Mouse (Mus musculus): ENCODE measurements at regions not wholly inside any gene's neighbourhood (a gene's known extent, or its start where the extent isn't known, plus 50 kb on each side); places are given as distances from the start of the nearest gene placed in this dataset.

DNA sequence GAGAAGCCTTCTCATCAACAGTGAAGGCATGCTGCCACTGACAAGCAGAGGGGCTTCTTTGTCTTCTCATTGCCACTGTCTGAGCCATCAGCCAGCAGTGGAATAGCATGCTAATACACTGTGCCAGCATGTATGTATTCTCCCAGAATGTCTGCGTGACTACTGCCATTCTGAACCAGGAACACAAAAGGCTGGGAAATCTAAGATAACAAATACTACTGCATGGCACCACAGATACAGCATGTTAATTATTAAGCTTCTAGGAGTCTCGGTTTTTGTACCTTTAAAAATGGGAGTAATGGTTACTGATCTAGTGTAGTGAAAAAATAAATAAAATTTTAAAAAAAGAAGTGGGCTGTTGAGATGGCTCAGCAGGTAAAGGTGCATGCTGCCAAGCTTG lies 425.9 kb upstream of the Kif2a start:
- Histone ChIP-seq H3K27me3 (ENCODE audit: insufficient read depth, low read length) (no peaks in the 10 kb centered on the region), H3K4me1 (ENCODE audit: insufficient read depth, low read length) (no peaks in the 10 kb centered on the region), H3K4me3 (ENCODE audit: low read depth, low read length) (no peak overlapping the region), H3K27ac (ENCODE audit: low read depth, low read length) (no peak overlapping the region), H3K9ac (replicated peaks; ENCODE audit: low read length, poor library complexity, severe bottlenecking) (no peak overlapping the region), H3K36me3 (ENCODE audit: insufficient read depth, low read length) (no peaks in the 10 kb centered on the region), H3K4me2 (ENCODE audit: low read depth, low read length, poor library complexity, severe bottlenecking) (no peak overlapping the region), H3K9me3 (ENCODE audit: low read length) (no peaks in the 10 kb centered on the region)
- 76% methylated on average over 2 of the region's 2 CpGs for WGBS
- DNase-seq (ENCODE audit: low spot score) (no peak), ATAC-seq (ENCODE audit: low FRiP score) (no peak)
- no peak for TF ChIP-seq CTCF (IDR thresholded peaks at IDR 0.05)

GRCm38 (mm10) chr13:107419363-107420155 lies 397.6 kb upstream of the Kif2a start:
- WGBS = 83% methylated on average over 3 of the region's 3 CpGs
- DNase-seq (ENCODE audit: low spot score) (no peak), ATAC-seq (ENCODE audit: low FRiP score) (no peak)
- Histone ChIP-seq H3K9ac (replicated peaks; ENCODE audit: low read length, poor library complexity, severe bottlenecking) (no peak overlapping the region), H3K4me1 (ENCODE audit: insufficient read depth, low read length) (no peaks in the 10 kb centered on the region), H3K4me3 (ENCODE audit: low read depth, low read length) (no peak overlapping the region), H3K36me3 (ENCODE audit: insufficient read depth, low read length) (no peaks in the 10 kb centered on the region), H3K27me3 (ENCODE audit: insufficient read depth, low read length) (no peaks in the 10 kb centered on the region), H3K4me2 (ENCODE audit: low read depth, low read length, poor library complexity, severe bottlenecking) (no peak overlapping the region), H3K27ac (ENCODE audit: low read depth, low read length) (no peak overlapping the region), H3K9me3 (ENCODE audit: low read length) (no peaks in the 10 kb centered on the region)
- TF ChIP-seq CTCF (IDR thresholded peaks at IDR 0.05) = peak; percentile 32; the same call in 1 of the 2 replicates

- Histone ChIP-seq H3K4me2 (ENCODE audit: low read depth, low read length, poor library complexity, severe bottlenecking) (no peak overlapping the region), H3K4me1 (ENCODE audit: insufficient read depth, low read length) (peaks cover 9% of the 10 kb centered on the region; the same call in 1 of the 2 replicates), H3K27me3 (ENCODE audit: insufficient read depth, low read length) (no peaks in the 10 kb centered on the region), H3K27ac (ENCODE audit: low read depth, low read length) (no peak overlapping the region), H3K9ac (replicated peaks; ENCODE audit: low read length, poor library complexity, severe bottlenecking) (no peak overlapping the region), H3K4me3 (ENCODE audit: low read depth, low read length) (no peak overlapping the region), H3K9me3 (ENCODE audit: low read length) (no peaks in the 10 kb centered on the region), H3K36me3 (ENCODE audit: insufficient read depth, low read length) (no peaks in the 10 kb centered on the region)
- no peak for TF ChIP-seq CTCF (IDR thresholded peaks at IDR 0.05)
- peak; percentile 13 for DNase-seq (ENCODE audit: low spot score)
- ATAC-seq (ENCODE audit: low FRiP score) = no peak
Measured at GRCm38 (mm10) chr13:107410267-107410666, 388.3 kb upstream of the Kif2a start.

DNA sequence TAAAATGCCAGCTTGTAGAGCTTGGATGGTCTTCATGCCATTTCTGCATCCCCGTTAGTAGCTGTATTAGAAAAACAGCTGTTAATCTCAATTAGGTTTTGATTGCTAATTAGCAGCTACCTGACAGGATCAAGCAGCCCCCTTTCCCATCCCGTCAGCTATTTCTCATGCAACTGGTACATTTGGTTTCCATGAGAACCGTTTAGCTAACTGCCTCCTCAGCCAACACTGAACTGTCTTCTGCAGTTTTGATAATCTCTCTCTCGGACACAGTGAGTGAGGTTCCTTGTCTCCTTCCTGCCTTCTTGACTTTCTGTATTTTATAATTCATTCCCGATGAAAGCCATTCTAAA lies 385.7 kb upstream of the Kif2a start:
- WGBS = 41% methylated on average over 5 of the region's 5 CpGs
- Histone ChIP-seq H3K27me3 (ENCODE audit: insufficient read depth, low read length) (no peaks in the 10 kb centered on the region), H3K4me3 (ENCODE audit: low read depth, low read length) (no peak overlapping the region), H3K27ac (ENCODE audit: low read depth, low read length) (peak overlapping the region; percentile 59), H3K36me3 (ENCODE audit: insufficient read depth, low read length) (no peaks in the 10 kb centered on the region), H3K4me1 (ENCODE audit: insufficient read depth, low read length) (peaks cover 9% of the 10 kb centered on the region; the same call in 1 of the 2 replicates), H3K9me3 (ENCODE audit: low read length) (no peaks in the 10 kb centered on the region), H3K9ac (replicated peaks; ENCODE audit: low read length, poor library complexity, severe bottlenecking) (0 out of 2 replicates have a peak overlapping the region, but pooled peaks have one; percentile 13), H3K4me2 (ENCODE audit: low read depth, low read length, poor library complexity, severe bottlenecking) (no peak overlapping the region)
- peak; percentile 80; the same call in 1 of the 2 replicates for ATAC-seq (ENCODE audit: low FRiP score)
- peak; percentile 47 for DNase-seq (ENCODE audit: low spot score)
- no peak for TF ChIP-seq CTCF (IDR thresholded peaks at IDR 0.05)

GRCm38 (mm10) chr13:107406977-107407673 lies 385.2 kb upstream of the Kif2a start:
- H3K4me2 ChIP-seq (ENCODE audit: low read depth, low read length, poor library complexity, severe bottlenecking) = no peak overlapping the region
- H3K27me3 ChIP-seq (ENCODE audit: insufficient read depth, low read length) = no peaks in the 10 kb centered on the region
- H3K27ac ChIP-seq (ENCODE audit: low read depth, low read length) = peak overlapping the region; percentile 59; the same call in 1 of the 2 replicates
- 0 out of 2 replicates have a peak overlapping the region, but pooled peaks have one; percentile 13 for H3K9ac ChIP-seq (replicated peaks; ENCODE audit: low read length, poor library complexity, severe bottlenecking)
- peak; percentile 91 for ATAC-seq (ENCODE audit: low FRiP score)
- WGBS = 60% methylated on average over 5 of the region's 5 CpGs
- no peaks in the 10 kb centered on the region for H3K9me3 ChIP-seq (ENCODE audit: low read length)
- no peaks in the 10 kb centered on the region for H3K36me3 ChIP-seq (ENCODE audit: insufficient read depth, low read length)
- H3K4me3 ChIP-seq (ENCODE audit: low read depth, low read length) = no peak overlapping the region
- peaks cover 9% of the 10 kb centered on the region; the same call in 1 of the 2 replicates for H3K4me1 ChIP-seq (ENCODE audit: insufficient read depth, low read length)
- peak; percentile 42 for TF ChIP-seq CTCF (IDR thresholded peaks at IDR 0.05)
- peak; percentile 63 for DNase-seq (ENCODE audit: low spot score)

All from midbrain, postnatal 0 days (tissue).